Mouse (Mus musculus) cerebellum, adult 18-20 months (tissue): Measurements from ENCODE around the gene Fen1.

Experiments
- DNase-seq, 2 experiments: peaks; one replicate each; pipeline ENCODE4 v3.0.0; 2021

Gene Fen1

DNA sequence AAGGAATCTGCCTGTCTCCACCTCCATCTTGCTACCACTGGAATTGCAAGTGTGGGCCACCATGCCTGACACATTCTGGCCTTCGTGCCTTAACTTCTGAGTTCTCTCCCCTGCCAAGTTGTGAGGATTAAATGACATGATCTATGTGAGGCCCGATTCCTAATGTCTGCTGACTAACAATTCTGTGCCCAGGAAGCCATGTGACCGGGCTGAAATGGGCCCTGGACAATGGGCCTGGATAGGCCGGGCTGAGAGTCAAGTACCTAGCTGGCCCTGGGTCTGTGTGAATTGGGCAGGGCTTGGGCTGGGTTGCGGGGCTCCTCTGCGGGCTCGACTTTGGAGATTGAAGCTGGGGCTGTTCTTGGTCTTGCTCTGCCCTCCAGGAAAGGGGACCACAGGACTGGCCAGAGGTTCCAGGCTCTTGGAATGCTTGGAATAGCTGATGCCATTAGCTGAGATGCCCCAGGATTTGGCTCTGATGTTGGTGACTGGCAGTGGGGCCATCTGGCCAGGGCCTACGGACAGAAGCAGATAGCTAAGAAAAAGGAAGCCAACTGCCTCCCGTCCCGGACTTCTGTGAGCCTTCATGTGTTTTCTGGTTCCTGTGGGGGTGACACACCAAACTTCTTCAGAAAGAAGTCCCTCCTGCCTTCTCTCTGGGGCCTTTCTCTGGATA, 10.0 kb upstream of the Fen1 start:
- DNase-seq = no peak

DNA sequence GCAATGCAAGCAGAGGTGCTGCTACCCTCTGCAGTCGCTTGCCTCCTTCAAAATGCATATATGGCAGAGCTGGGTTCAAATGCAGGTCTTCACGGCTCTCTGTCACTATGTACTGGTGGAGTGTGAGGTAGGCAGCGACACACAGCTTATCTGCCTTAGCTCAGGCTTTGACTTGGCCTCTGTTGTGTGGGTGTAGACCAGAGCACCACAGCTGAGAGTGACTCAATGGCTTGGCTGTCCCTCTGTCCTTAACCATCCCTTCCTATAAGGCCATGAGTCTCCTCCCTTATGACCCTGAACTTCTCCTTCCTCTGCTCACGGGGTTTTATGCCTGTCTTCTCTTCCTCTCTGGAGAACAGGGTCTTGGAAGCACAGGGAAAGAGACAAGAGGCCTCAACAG, 6.9 kb upstream of the Fen1 start:
- no peak for DNase-seq

DNA sequence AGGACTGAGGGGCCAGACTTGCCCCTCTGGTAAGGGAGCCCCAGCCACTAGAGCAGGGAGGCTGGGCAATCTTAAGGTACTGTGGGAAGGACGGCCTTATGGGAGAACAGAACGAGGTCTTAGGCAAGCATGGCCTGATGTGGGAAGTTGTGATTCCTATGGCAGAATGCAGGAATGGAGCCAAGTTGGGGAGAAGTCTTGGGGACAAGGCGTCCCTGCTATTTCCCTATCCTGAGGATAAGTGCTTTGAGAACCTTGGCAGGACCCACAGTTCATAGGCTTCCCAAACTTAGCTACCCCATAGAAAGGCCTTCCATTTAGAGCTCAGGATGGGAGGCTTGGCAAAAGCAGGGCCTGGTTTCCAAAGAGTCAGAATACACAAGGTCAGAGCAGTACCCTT, 4.9 kb upstream of the Fen1 start:
- no peak for DNase-seq

DNA sequence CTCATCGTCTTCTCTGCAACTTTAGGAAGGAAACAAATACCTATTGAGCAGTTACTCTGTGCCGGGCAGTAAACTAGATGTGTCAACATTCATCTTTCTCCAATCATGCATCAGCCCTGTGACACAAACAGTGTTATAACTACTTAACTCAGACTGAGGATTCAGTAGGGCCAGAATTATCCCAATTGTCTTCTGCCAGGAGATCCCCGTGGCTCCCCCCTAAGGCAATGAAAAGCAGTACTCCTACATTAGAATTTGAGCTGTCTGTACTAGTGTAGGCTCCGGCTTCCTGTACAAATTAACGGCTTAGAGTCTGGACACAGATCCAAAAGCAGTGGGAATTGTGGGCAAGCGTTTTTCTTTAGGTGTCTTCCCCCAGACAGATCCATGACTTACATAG, 1.1 kb upstream of the Fen1 start:
- DNase-seq = no peak

DNA sequence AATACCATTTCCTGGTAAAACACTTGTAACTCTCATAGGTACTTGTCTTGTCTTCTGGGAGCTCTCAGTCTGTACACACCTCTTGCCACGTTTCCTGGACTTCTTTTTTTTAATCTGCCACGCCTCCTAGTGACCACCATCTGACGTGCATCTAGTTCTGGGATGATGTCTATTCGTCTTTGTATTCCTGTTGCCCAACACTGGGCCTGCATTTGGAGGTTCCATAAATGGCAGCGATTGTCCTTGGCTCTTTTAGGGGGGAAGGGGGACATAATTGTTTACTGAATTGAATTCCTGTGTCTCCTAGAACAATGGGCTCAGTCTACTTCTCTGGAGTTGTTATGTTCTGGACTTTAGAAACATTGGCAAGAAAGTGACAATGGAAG, 640 bp upstream of the Fen1 start:
- DNase-seq = peak; percentile 42

DNA sequence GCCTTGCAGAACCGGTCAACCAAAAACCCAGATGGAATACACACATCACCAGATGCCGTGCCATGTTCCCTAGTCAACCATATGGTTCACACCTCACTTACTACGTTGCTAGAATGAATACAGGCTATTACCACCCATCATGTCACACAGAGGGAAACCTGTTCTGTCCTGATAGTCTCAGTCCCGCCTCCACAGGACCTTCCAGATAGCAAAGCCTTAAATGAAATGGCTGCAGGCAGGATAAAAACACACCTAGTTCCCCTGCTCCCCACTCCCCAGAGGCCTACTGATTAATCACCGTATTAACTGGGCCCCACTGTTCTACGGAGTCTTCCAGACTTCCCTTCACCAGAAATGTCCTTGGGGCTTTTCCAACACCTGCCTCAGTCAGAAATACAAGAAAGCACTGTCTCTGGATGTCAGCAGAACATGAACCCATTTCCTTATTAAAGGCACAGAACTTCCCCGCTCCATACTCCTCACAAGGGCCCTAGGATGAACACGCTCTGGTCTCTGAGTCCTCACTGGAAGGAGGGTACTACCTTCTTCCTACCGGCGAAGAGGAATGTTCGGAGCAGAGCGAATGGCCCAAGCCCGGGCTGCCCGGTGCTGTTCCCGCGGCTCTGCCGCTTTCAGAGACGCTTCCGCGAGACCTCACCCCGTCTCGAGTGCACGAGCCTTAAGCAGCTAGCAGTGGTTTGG, 672 bp downstream of the Fen1 start:
- DNase-seq = no peak

DNA sequence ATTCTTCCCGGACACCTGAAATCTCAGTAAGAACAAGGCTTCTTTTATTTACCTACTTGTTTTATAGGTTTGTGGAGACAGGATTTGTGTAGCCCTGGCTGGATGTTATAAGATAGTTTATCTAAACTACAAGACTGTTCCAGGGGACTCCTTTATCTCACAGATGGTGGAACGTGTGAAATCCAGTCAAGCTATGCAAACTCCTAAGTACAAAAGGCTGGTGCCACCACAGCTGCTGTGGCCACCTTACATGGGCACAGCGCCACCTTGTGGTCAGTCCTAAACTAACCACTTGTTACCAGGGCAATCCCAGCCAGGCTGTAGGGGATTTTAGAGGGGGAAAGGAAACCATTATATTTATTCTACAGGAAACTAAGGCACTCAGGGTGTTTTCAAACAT, 5.2 kb downstream of the Fen1 start:
- peak; percentile 77 to 84 for DNase-seq

DNA sequence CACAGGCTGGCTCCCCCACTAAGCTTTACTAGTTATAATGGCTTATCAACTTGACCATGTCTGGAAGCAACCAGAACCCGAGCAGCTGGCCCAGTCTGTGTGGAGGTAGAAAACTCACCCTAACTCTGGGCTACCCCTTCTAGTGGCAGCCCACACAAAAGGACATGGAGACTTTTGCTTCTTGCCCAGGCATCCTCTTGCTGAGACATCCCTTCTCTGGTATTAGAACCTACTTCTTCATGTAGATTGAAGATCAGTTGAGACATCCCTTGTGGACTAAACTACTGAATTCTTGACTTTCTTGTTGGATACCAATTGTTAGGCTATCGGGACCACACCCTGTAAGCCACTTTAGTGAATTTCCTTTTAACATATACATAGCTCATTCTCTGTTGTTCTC, 5.7 kb downstream of the Fen1 start:
- no peak for DNase-seq

DNA sequence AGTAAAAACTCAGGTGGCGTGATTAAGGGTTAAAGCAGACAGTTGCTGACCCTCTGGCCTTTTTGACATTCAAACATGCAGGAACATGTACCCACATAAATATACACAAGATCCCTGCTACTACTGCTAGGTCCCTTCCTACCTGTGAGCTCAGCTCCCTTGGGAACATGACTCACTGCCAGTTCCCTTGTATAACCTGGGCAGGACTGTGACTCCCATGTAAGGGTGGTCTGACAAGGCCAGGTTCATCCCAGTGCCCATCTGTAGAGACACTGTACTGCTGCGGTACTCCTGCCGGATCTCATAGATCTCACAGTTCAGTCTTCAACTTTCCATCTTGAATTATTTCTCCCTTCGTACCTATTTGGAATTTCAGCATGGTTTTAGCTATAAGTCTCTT, 6.8 kb downstream of the Fen1 start:
- DNase-seq = no peak

DNA sequence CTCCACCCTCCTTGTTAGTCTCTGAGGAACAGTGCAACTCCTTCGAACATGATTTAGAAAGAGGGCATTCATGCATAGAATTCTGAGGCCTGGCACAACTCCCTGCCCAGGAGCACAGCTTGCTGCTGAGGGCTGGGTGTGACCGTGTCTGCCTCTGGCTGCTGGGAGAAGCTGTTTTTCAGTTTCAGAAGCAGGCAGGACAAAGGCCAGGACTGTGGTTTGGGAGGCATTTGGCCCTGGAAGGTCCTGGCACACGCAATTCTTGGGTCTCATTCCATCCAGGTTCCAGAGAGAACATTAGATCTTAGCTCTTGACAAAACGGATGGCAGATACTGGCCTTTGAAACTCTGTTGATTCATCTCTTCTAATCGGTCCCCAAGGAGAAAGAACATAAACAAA, 8.7 kb downstream of the Fen1 start:
- no peak for DNase-seq

DNA sequence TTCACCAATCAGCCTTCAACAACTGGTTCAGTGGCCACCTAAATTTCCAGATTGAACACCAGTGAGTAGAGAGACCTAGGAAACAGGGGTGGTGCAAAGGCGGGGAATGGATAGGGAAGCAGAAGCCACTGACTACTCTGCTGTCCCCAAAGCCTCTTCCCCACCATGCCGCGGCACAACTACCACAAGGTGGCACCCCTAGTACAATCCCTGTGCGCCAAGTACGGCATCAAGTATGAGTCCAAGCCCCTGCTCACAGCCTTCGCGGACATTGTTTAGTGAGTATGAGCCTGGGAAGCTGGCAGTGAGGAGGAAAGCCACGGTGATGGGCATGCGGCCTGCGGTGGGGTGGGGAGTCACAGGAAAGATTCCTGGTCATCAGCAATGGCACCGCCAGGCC, 9.6 kb downstream of the Fen1 start:
- DNase-seq = no peak

DNA sequence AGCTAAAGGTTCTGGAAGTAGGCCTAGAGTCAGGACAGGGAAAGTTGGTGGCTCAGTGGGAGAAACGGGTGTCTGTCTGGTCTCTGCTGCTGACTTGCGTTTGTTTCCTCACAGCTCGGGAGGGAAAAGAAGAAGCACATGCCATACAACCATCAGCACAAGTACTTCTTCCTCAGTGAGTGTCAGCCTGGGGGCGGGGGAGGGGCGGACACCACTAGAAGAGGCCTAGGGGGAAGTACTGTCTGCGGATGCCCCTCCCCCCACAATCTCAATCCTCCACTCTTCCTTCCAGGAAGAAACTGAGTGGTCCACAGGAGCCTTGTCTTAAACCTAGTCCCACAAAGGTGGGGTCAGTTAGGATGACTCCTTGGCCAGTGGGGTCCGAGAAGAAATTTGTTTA, 12.6 kb downstream of the Fen1 start:
- DNase-seq = no peak

DNA sequence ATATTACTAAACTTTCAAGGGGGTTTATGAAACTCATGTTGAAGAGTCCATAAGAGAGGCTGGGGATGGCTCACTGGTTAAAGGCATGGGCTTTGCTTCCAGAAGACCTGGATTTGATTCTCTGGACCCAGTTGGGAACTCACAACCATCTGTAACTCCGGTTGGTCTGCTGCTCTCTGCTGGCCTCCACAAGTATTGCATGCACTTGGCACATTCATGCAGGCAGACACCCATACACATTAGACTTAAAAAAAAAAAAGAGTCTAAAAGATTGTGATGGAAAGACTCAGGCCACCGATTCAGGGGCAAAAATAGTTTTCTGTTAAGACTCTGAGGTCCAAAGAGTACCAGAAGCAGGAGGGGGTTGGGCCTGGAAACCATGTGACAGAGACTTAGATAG, 13.2 kb downstream of the Fen1 start:
- DNase-seq = peak; percentile 55 to 61

DNA sequence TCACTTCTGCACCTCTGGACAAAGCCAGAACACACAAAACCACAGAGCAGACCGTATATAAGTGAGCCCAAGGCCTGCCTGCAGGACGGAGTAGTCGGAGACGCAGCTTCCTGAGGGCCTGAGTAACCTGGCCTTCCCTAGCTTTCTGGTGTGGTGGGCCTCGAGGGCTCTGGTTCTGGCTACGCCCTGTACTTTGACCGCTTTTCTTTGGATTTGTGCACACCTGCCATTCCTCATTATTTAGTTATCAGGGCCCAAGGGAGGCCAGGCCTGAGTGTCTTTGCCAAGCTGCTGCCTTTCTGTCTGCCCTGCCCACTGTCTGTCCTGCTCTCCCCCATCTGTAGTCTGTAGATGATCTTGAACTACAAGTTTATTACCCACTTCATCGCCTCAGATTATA, 14.0 kb downstream of the Fen1 start:
- no peak for DNase-seq

DNA sequence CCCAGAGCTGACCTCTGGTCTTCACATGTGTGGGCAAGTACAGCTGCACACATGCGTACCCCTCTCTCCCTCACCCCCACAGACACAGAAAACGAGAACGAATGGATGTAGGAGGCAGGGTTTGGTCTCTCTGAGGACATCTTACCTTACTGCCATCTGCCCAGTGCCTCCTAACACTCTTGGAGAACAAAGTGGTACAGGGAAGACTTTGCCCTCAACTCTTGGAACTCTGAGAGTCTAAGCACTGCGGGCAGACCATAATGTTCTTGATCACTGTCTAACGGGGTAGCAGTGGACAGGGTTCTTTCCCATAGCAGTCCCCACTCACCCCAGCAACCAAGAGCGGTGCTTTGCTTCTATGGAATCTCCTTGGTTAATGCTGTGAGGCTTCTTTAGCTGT, 14.9 kb downstream of the Fen1 start:
- DNase-seq = no peak

DNA sequence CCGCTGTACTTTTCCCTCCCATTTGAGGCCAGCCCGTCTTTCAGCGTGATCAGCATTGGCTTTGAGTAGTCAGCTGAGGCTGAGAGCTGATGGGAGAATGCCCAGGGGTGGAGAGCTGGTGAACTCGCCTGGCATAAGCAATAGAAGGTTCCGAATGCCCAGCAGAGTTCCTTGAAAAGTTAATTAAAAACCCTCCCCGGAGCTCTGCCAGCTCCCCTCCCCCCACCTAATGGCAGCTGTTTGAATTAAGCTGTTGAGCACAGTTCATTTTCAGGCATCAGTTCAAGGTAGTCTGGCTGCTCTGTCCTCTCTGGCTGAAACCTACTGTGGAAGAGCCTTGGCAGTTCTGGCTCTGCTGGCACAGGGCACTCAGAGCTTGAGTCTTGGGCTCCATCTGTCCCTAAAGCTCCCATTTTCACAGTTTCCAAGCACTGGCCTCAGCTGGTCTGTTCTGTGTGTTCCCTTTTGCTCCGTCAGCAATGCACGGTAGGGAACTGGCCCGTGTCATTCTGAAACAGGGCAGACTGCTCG, 15.6 kb downstream of the Fen1 start:
- peak; percentile 75 to 82 for DNase-seq

DNA sequence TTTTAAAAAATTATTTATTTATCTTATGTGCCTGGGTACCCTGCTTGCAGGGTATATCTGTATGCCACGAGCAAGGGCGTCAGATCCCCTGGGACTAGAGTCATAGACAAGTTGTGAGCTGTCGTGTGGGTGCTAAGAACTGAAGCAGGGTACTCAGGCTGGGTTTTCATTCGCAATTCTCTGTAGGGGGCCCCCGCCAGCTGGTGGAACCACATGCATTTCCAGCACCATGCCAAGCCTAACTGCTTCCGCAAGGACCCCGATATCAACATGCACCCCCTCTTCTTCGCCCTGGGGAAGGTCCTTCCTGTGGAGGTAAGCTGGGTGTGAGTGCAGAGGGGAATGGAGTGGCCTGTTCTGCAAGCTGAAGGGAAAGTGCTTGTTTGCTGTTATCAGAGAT, 17.4 kb downstream of the Fen1 start:
- no peak for DNase-seq

DNA sequence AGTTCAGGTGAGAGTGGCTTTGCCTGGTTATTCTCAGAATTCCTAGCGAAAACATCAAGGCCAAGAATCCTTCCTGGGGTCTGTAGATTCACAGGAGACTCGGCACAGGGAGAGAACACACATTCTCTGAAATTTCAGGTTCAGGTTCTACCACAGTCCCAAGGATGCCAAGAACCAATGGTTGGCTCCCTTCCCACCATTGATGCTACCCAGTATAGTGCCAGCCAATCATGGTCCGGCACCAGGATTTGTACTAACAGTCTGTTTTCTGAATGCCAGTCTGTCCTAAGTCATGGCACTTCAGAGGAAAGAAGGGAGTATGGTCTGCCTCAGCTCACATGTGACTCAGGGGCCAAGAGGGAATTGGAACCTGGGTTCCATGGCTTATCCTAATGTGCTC, 18.1 kb downstream of the Fen1 start:
- no peak for DNase-seq

DNA sequence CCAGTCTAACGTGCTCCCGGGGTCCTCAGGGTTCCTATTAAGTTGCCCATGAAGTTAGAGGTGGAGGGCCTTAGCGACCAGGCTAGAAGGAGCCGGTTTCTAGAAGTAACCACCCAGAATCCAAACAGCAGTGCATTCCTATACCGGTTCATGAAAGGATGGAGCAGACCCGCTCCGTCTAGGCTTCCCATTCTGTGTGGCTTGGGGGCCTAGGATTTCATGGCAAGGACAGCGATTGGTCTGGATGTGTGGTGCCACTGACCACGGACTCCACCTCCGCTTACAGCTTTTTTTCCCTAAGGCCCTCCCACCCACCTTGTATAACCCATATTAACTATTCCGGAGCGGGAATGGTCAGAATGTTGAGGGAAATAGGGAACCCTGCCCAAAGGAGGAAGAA, 19.9 kb downstream of the Fen1 start:
- DNase-seq = no peak

DNA sequence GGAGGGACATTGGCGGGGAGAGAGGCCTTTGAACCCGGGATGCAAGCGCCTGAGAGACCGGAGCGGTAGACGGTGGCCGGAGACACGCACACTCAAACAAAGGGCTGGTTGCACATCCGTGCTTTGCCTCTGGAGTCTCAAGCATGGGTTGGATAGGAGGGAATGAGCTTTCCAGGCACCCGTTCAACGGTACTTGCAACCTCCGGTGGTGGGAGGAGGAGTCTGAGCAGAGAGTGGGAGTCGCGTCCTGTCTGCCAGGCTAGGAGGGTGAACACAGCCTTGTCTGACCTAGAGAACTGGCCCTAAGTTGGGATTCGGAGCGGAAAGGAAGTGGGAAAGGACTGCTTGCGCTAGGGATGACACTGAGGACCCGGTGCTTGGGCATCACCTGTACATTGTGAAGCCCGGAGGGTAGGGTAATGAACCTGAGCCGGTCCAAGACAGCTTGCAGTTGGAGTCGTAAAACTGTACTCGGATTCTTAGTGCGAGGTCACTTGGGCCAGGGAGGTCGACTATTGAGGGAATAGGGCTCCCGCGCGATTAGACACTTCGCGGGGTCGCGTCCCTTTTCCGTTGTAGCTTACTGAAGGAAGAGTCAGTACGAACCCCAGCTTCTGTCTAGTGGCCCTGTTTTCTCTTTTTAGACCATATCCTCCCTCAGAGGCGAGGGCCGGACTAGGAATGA, 20.5 kb downstream of the Fen1 start:
- peak; percentile 70 to 76 for DNase-seq

DNA sequence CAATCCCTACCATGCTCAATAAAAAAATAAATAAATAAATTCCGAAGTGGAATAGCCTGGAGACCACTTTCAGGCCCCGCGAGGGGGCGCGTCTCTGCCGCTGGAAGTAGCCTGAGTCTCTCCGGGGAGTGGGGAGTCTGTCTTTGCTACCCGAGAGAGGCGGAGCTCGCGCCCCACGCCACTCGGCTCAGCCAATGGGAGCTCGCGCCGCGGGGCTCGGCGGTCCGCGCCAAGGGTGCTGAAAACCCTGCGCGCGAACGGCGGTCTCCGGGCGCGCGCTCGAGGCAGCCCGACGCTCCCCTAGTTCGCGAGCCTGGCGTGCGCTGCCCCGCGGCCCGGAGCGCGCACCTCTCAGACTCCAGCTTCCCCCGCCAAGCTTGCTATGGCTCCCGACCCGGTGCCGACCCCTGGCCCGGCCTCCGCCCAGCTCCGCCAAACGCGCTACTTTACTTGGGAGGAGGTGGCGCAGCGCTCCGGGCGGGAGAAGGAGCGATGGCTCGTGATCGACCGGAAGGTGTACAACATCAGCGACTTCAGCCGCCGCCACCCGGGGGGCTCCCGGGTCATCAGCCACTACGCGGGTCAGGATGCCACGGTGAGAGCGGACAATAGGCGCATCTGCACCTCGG, 21.2 kb downstream of the Fen1 start, which contains the start of gene Fads1:
Gene Fads1 (plus strand): TSS at position 219 of the 629 bp plus-strand sequence.
- peak; percentile 95 for DNase-seq

DNA sequence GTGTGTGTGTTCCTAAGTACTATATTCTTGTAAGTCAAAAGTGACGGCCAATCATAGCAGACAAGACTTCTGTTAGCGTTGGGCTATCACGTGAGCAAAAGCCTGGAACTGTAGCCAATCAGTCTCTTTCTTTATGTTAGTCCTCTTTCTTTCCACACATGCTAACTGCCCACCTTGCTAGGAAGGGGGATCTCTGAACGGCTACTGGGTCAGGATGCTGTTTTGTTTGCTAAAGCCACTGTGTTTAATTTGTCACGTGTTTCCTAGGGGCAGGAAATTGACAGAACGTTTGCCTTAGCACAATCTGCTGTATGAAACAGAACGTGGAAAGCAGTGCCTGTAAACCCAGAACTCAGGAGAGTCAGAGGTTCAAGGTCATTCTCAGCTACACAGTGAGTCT, 21.8 kb downstream of the Fen1 start:
- no peak for DNase-seq

DNA sequence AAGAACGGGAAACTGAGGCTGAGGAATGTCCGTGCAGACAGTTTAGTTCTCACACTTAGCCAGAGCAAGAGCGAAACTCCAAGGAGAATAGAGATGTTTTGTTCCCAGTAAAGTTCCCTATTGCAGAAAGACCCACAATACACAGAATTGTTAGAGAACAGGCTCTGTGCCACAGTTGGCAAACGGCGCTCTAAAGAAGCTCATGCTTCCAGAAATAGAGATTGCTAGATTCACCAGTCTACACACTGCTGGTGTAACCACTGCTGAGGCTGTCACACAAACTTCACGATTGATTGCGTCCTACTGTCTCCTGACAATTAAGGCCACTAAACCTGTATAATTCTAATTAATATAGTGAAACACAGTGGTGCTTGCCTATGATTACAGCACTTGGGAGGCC, 22.7 kb downstream of the Fen1 start:
- no peak for DNase-seq

DNA sequence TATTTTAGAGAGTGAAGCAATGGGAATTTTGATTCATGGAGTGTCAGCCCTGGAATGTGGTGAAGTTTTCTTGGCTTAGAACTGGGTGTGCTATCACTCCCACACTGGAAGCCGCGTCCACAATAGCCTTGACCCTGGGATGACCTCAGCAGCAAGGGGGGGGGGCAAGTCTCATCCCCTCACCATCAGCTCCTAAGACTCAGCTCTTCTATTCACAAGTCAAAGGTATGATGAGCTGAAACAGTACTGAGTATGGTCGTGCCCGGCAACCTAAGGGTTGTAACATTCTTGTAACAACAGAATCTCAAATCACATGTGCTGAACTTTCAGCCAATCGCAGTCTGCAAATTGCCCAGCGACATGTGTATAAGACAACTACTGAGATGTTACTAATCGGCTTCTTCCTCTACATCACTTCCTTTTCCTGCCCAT, 27.0 kb downstream of the Fen1 start:
- no peak for DNase-seq
